Mouse (Mus musculus) left cerebral cortex, postnatal 10 days (tissue): ENCODE results near the gene Dok7. TPM values are rescaled to one million over a fixed set of nuclear protein-coding genes. Genes with fewer than 3 reads are reported as not detected.

Source experiments
- DNase-seq, 2 experiments: peaks; one replicate each; pipeline ENCODE4 v3.0.0; 2021 to 2022; ENCODE audit warnings: low spot score in 2 of 2, mixed read lengths in 1 of 2; ENCODE audit errors: extremely low spot score in 1 of 2
- intact Hi-C: fragments of 180-260 bp; cut with DNase I; formaldehyde crosslinking; loops from one replicate; pipeline ENCODE4 v1.15.1; 2025
- total RNA-seq, 2 experiments: library from RNA; stranded (reverse); gene quantifications; 2 replicates each; pipeline ENCODE4 v1.2.3; 2021

Gene Dok7
- total RNA-seq: 10 to 100 TPM; 12.0 to 16.5 TPM

GRCm38 (mm10) chr5:35056604-35057432 is at the start of gene Dok7:
TSS of gene Dok7 (plus strand) at chr5:35056766.
- peak in 1 of 2 experiments; percentile 74 for DNase-seq
- intact Hi-C loops: loop anchor here (5.0 kb wide), 1 partner anchor 290 kb away; no protein-coding TSS in a partner anchor

DNA sequence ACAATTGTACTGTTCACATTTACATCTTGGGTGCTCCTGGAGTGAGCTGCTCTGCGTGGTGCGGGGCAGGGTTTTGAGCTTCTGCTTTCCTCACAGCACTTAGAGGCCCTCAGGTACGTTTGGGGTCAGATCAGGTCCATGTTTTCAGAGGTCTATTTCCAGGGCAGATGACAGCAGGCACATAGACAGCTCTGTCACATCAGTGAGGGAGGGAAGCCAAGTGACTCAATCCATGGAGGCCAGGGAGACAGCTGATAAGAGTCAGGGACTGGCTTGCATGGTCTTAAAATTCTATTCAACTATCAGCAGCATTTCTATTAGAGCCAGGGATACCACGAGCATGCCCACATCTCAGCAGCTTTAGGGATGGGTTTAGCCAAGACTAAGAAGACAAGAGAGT is 47.4 kb upstream of the Dok7 start:
- intact Hi-C loops: no loop called here
- no peak for DNase-seq

DNA sequence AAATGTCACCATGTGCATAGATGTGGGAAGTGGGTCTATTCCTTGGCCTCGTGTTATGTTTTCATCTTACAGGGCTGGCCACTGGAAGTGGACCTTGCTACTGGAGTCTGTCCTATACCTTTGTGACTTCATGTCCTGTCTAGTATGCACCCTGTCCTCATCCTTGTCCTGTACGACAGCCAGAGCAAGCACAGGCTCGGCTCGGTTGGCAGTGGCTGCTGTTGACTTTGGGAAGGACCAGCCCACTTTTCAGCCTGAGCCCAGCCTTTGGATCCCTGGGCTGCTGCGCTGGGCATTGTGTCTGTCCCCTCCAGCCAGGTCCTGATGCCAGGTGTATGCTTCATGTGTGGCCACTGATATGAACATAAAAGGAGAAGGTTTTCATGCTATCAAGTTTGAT is 45.9 kb upstream of the Dok7 start:
- intact Hi-C loops: no loop called here
- DNase-seq: no peak

- intact Hi-C loops: no loop called here
- no peak for DNase-seq
Observed at GRCm38 (mm10) chr5:35011156-35011923, 45.2 kb upstream of the Dok7 start.

- no peak for DNase-seq
- intact Hi-C loops: no loop called here
Observed at GRCm38 (mm10) chr5:35014036-35014435, 42.5 kb upstream of the Dok7 start.

DNA sequence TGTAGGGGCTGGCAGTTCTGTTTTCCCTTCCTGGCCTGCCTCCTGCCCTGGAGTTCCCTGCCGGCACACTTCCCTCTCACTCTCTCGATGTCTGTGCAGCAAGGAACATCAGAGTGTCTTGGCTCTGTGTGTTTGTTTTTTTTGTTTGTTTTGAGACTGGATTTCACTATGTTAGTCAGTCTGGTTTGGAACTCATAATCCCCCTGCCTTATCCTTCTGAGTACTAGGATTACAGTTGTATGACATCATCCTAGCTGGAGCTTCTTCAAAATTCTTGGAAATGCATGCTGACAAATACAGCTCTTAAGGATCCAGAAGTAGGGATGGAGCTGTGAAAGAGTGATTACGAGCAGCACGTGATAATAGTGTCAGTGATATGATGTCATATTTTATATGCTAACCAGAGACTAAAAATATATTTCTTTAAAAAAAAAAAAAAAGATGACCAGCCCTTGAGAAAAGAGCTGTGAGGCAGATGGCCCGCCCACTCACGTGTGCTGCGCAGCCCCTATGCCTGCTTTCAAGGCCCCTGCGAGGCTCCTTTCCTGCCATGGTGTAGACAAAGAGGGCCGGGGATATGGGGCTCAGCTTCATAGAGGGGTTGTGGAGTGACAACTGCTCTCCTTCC is 36.8 kb upstream of the Dok7 start:
- peak; percentile 37 to 69 for DNase-seq
- intact Hi-C loops: loop anchor here (5.0 kb wide), 1 partner anchor 32 kb away; no protein-coding TSS in a partner anchor

GRCm38 (mm10) chr5:35020410-35021241 is 35.9 kb upstream of the Dok7 start:
- intact Hi-C loops: loop anchor here (5.0 kb wide), 1 partner anchor 33 kb away; no protein-coding TSS in a partner anchor
- DNase-seq: no peak

GRCm38 (mm10) chr5:35024975-35025374 is 31.6 kb upstream of the Dok7 start:
- intact Hi-C loops: loop anchor here (5.0 kb wide), 1 partner anchor 38 kb away; no protein-coding TSS in a partner anchor
- peak; percentile 34 to 60 for DNase-seq

- intact Hi-C loops: no loop called here
- no peak for DNase-seq
Observed at GRCm38 (mm10) chr5:35029303-35029702, 27.3 kb upstream of the Dok7 start.

GRCm38 (mm10) chr5:35029755-35030154 is 26.8 kb upstream of the Dok7 start:
- intact Hi-C loops: no loop called here

GRCm38 (mm10) chr5:35033068-35033467 is 23.5 kb upstream of the Dok7 start:
- peak in 1 of 2 experiments; percentile 66 for DNase-seq
- intact Hi-C loops: no loop called here

More at GRCm38 (mm10) chr5:35029755-35030154, 26.8 kb upstream of the Dok7 start:
- DNase-seq: no peak

- intact Hi-C loops: no loop called here
- no peak for DNase-seq
Observed at GRCm38 (mm10) chr5:35033619-35034018, 22.9 kb upstream of the Dok7 start.

- no peak for DNase-seq
- intact Hi-C loops: no loop called here
Observed at GRCm38 (mm10) chr5:35035141-35035540, 21.4 kb upstream of the Dok7 start.

DNA sequence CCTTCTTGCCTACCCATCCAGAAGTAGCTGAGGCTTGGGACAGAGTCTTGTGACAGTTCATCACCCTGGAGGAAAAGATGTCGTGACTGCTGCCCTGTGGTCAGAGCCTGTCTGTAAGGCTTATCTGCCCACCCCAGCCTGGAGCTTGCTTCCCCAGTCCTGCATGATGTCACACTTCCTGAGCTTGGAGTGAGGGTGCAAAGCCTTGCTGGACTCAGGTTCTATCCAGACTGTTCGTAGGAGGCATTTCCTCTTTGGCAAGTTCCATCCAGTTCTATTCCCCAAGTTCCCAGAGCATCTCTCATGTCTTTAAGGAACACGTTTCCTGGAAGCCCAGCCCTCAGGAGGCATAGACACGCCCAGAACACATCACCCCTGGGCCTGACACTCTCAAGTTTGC is 20.8 kb upstream of the Dok7 start:
- intact Hi-C loops: no loop called here
- DNase-seq: no peak

DNA sequence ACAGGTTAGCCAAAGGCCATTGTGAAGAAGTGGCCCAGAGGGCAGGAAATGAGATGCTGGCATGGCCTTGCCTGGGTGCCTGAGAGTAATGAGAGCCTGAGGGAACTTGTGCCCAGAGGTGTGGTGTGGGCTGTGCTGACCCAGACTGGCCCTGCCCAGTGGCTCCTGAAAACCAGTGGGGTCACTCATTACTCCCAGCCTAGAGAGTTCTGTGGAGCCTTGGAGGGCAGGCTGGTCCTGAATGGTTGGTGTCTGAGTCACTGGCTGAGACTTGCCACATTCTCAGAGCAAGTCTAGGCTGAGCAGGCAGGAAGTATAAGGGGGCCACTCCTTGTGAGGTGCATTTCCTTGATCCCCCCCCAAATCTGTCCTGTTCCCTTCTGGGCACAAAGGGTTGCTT is 19.1 kb upstream of the Dok7 start:
- intact Hi-C loops: no loop called here
- no peak for DNase-seq

- no peak for DNase-seq
- intact Hi-C loops: loop anchor here (5.0 kb wide), 2 partner anchors 54 to 379 kb away; partner anchors contain the start of genes Grk4 and Nop14
Observed at GRCm38 (mm10) chr5:35041268-35041829, 15.2 kb upstream of the Dok7 start, which contains the start of gene Hgfac. TSS of gene Hgfac (plus strand) at chr5:35041509.

DNA sequence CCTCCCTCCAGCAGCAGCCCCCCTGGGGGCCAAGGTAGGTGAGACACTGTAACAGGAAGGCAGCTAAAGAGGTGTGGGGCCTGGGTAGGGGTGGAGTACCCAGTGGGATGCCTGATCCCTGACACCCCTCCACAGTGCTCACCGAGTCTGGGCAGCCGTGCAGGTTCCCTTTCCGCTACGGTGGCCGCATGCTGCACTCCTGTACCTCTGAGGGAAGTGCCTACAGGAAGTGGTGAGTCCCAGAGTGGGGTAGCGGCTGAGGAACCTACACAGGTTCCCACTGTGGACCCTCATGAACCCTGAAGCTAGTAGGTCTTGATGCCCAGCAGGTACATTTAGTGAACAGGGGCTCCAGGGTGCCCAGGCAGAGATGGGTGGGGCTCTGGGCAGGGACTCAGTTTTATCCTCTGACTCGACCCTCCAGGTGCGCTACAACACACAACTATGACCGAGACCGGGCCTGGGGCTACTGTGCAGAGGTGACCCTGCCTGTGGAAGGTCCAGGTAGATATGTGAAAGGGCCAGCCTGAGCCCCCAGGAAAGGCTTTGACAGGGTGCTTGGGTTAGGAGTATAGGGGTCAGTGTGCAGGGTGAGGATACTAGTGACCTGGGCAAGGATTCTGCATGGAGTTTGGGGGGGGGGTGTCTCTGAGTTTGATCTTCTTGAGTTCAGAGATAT is 14.0 kb upstream of the Dok7 start:
- no peak for DNase-seq
- intact Hi-C loops: loop anchor here (2.0 to 5.0 kb wide), 3 partner anchors 55 to 380 kb away; partner anchors contain the start of genes Grk4 and Nop14
